Mouse (Mus musculus): ENCODE measurements at regions not wholly inside any gene's neighbourhood (a gene's known extent, or its start where the extent isn't known, plus 50 kb on each side); places are given as distances from the start of the nearest gene placed in this dataset.

DNA sequence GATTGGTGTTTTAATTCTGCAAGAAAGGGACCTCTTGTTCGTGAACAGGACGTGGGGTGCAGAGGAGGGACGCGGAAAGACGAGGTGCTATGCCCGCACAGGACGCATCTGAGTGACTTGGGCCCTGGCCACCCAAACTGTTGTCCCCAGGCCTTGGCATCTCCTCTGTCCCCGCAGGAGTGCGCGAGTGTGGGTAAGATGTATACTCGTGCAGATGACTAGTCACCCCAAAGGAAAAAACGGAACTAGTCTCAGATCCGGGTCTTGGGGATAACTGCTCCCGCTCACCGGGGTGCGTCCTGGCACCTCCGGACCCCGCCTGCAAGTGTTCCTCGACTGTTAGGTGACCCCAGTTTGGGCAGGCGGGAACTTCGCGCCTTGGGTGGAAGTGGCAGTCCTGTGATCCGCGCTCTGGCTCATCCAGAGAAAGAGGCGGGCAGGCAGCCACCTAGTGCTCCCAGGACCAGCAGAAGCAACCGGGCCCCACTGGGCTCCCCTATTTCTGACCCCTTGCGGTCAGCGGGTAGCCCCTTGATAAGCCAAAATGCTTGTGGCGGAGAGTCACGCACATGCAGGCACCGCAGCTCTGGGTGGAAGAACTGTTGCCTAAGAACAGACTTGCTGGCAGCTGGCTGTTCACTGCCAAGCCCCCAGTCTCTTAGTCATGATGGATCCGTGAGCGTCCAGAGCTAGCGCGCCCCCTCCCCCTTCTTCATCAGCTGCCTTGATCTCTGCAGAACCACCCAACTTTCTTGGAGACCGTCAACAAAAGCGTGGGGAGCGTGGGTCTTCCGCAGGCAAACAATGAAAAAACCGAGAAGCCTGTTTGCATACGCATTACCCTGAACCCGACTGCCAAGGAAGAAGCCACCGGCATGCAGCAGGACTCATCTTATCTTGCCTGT, 85.0 kb upstream of the Rrp15 start:
- Histone ChIP-seq H3K9ac (peak overlapping the region; percentile 26), H3K4me3 (ENCODE audit: low read depth, low read length) (peak overlapping the region; percentile 36), H3K4me1 (ENCODE audit: insufficient read depth) (no peaks in the 10 kb centered on the region), H3K27me3 (ENCODE audit: insufficient read depth, low read length) (peaks cover 27% of the 10 kb centered on the region), H3K9me3 (ENCODE audit: low read depth, low read length) (no peaks in the 10 kb centered on the region), H3K36me3 (ENCODE audit: insufficient read depth) (no peaks in the 10 kb centered on the region), H3K4me2 (peak overlapping the region; percentile 84), H3K27ac (ENCODE audit: low read depth) (no peak overlapping the region)
- peak; percentile 49 for DNase-seq
- no peak for TF ChIP-seq CTCF (IDR thresholded peaks at IDR 0.05; ENCODE audit: low read depth)
- ATAC-seq (ENCODE audit: insufficient read depth) = peak; percentile 65; the same call in 1 of the 2 replicates
- under 1% methylated on average over 43 of the region's 43 CpGs for WGBS

DNA sequence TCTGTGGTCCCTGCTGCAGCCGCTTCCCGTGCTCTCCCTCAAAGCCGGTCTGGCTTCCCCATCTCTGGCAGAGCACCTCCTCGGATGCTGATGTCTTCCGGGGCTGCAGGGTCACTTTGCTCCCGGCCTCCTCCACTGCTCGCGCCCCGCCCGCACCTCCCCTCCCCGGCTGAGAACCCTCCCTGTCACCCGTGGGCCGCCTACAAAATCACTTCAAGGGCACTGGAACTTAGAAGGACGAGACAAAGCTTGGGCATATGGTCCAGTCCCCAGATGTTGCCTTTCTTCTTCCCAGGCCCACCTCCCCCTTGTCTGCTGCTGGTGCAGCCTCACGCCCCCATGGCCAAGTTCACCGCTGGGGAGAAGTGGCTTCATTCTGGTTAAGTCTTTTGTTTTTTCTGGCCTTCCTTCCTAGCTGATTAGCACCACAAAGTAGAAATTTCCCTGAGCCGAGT, 84.3 kb upstream of the Rrp15 start:
- ATAC-seq (ENCODE audit: insufficient read depth) (peak; percentile 49), DNase-seq (peak; percentile 39)
- Histone ChIP-seq H3K4me3 (ENCODE audit: low read depth, low read length) (peak overlapping the region; percentile 36), H3K36me3 (ENCODE audit: insufficient read depth) (no peaks in the 10 kb centered on the region), H3K9me3 (ENCODE audit: low read depth, low read length) (no peaks in the 10 kb centered on the region), H3K4me1 (ENCODE audit: insufficient read depth) (no peaks in the 10 kb centered on the region), H3K4me2 (peak overlapping the region; percentile 84), H3K27me3 (ENCODE audit: insufficient read depth, low read length) (peaks cover 27% of the 10 kb centered on the region), H3K9ac (0 out of 2 replicates have a peak overlapping the region, but pooled peaks have one; percentile 26), H3K27ac (ENCODE audit: low read depth) (no peak overlapping the region)
- WGBS = 2% methylated on average over 17 of the region's 17 CpGs
- no peak for TF ChIP-seq CTCF (IDR thresholded peaks at IDR 0.05; ENCODE audit: low read depth)

DNA sequence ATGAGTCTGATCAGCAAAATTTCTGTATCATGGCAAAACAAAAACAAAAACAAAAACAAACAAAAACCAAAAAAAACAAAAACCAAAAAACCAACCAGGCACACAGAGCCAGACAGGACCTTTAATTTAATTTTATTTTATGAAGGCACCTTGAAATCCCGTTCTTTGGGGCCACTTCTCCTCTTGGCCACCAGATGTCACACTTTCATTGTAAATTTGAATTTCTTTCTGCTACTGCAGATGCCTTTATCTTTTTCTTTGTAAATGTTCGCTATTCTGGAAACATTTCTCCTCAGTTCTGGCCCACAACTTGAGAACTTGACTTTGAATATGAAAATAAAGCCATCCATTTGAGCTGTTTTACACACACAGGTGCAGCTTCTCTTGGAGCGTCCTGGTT, 78.6 kb upstream of the Rrp15 start:
- H3K4me3 ChIP-seq (ENCODE audit: low read depth, low read length) = no peak overlapping the region
- DNase-seq (peak; percentile 87), ATAC-seq (ENCODE audit: insufficient read depth) (no peak)
- H3K9ac ChIP-seq = no peak overlapping the region
- no peak overlapping the region for H3K4me2 ChIP-seq
- H3K36me3 ChIP-seq (ENCODE audit: insufficient read depth) = no peaks in the 10 kb centered on the region
- no peaks in the 10 kb centered on the region; the same call in 1 of the 2 replicates for H3K27me3 ChIP-seq (ENCODE audit: insufficient read depth, low read length)
- no peak overlapping the region for H3K27ac ChIP-seq (ENCODE audit: low read depth)
- H3K9me3 ChIP-seq (ENCODE audit: low read depth, low read length) = no peaks in the 10 kb centered on the region
- H3K4me1 ChIP-seq (ENCODE audit: insufficient read depth) = no peaks in the 10 kb centered on the region
- peak; percentile 75 for TF ChIP-seq CTCF (IDR thresholded peaks at IDR 0.05; ENCODE audit: low read depth)
- WGBS = 20% methylated on average over 3 of the region's 3 CpGs

- H3K4me1 ChIP-seq (ENCODE audit: insufficient read depth) = no peaks in the 10 kb centered on the region
- H3K4me3 ChIP-seq (ENCODE audit: low read depth, low read length) = no peak overlapping the region
- H3K36me3 ChIP-seq (ENCODE audit: insufficient read depth) = no peaks in the 10 kb centered on the region
- no peak overlapping the region for H3K4me2 ChIP-seq
- ATAC-seq (ENCODE audit: insufficient read depth) (no peak), DNase-seq (no peak)
- no peak overlapping the region for H3K9ac ChIP-seq
- H3K27me3 ChIP-seq (ENCODE audit: insufficient read depth, low read length) = no peaks in the 10 kb centered on the region
- TF ChIP-seq CTCF (IDR thresholded peaks at IDR 0.05; ENCODE audit: low read depth) = no peak
- H3K27ac ChIP-seq (ENCODE audit: low read depth) = no peak overlapping the region
- WGBS = 52% methylated on average over 19 of the region's 19 CpGs
- no peaks in the 10 kb centered on the region for H3K9me3 ChIP-seq (ENCODE audit: low read depth, low read length)
Observed at GRCm38 (mm10) chr1:186808192-186808960, 59.2 kb upstream of the Rrp15 start.

DNA sequence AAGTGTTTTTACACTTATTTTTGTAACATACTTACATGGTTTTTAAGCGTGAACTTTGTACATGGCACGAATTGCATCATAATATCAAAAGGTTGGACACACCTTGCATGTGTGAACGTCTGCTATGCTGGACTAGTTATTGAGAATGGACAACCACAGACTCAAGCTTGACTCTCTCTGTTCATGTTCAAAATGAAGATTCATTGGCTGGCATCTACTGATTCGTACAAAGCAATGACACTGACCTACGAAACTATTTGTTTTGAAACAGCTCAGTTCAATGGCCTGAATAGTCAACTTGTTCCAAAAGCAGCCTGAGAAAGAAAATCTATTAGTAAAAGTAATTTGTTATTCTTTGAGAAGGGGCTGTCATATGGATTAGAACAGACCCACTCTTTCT, 55.3 kb upstream of the Rrp15 start:
- no peak for TF ChIP-seq CTCF (IDR thresholded peaks at IDR 0.05; ENCODE audit: low read depth)
- WGBS = 73% methylated on average over 5 of the region's 5 CpGs
- Histone ChIP-seq H3K27me3 (ENCODE audit: insufficient read depth, low read length) (no peaks in the 10 kb centered on the region), H3K27ac (ENCODE audit: low read depth) (no peak overlapping the region), H3K4me2 (no peak overlapping the region), H3K4me1 (ENCODE audit: insufficient read depth) (no peaks in the 10 kb centered on the region), H3K9ac (no peak overlapping the region), H3K9me3 (ENCODE audit: low read depth, low read length) (no peaks in the 10 kb centered on the region), H3K36me3 (ENCODE audit: insufficient read depth) (no peaks in the 10 kb centered on the region), H3K4me3 (ENCODE audit: low read depth, low read length) (no peak overlapping the region)
- DNase-seq (no peak), ATAC-seq (ENCODE audit: insufficient read depth) (no peak)
